Mouse (Mus musculus): ENCODE measurements around the gene Eya2.

DNA sequence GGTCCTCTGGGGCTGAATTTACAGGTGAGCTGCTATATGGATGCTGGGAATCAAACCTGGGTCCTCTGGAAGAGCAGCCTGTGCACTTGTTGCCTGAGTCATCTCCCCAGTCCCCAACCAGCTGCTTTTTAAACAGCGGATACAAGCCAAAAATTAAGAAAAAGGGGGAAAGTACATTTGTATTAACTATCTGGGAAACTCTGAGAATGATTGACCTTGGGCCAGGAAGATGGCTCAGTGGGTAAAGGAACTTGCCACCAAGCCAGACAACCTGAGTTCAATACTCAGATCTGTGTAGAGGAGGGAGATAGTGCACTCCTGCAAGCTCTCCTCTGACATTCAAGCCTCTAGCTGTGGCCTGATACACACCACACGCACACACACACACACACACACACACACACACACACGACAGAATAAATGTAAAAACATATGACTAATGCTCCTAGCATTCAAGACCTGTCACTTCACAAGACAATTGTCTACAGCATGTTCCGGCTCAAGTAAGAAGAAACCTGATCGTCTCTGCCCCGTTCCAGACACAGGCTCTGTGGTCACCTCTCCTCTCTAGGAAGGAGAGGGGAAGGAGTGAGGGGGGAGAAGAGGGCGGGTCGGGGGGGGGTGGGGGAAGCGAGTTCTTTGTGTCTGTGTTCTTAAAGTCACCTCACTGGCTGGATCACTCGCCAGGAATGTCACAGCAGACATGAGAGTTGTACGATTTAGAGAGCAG is 35.2 kb upstream of the Eya2 start:
- TF ChIP-seq CTCF (IDR thresholded peaks at IDR 0.05 in 2 of 3, conservative IDR thresholded peaks at IDR 0.05 in 1 of 3; ENCODE audit: control insufficient read depth in 1 of 3, insufficient read depth in 1 of 3, low read depth in 2 of 3, low read length in 3 of 3, poor library complexity in 1 of 3, severe bottlenecking in 1 of 3), result no peak
- TF ChIP-seq MXI1 (IDR thresholded peaks at IDR 0.05; ENCODE audit: low read depth, low read length), result no peak
- TF ChIP-seq POLR2AphosphoS5 (IDR thresholded peaks at IDR 0.05; ENCODE audit: borderline replicate concordance, low read depth, low read length), result no peak
- TF ChIP-seq UBTF (IDR thresholded peaks at IDR 0.05; ENCODE audit: borderline replicate concordance, insufficient read depth, low read depth, low read length), result no peak
- TF ChIP-seq MEF2A (IDR thresholded peaks at IDR 0.05; ENCODE audit: extremely low read depth, insufficient replicate concordance, low read depth, low read length, poor library complexity, severe bottlenecking), result no peak
- no peak for TF ChIP-seq POLR2AphosphoS2 (IDR thresholded peaks at IDR 0.05; ENCODE audit: low read length)
